Mouse (Mus musculus) testis, adult 2 months (tissue): ENCODE results near the gene Zfp768. TPM values are rescaled to one million over a fixed set of nuclear protein-coding genes. Genes with fewer than 3 reads are reported as not detected.
"Not testable (repeated sequence)": the region's sequence is repeated elsewhere in the genome, so short reads cannot be mapped to it uniquely, and the experiment has no call there.

Experiments used
- H3K27ac ChIP-seq: fragments of 200-500 bp; 2 replicates; pipeline ENCODE4 v1.5.1; 2012; ENCODE audit warnings: low read depth, low read length; ENCODE audit not compliant: control insufficient read depth, insufficient read depth
- H3K27me3 ChIP-seq: fragments of 200-500 bp; 2 replicates; pipeline ENCODE4 v1.6.1; 2012; ENCODE audit warnings: mild to moderate bottlenecking, low read length, moderate library complexity; ENCODE audit not compliant: control insufficient read depth, insufficient read depth
- H3K36me3 ChIP-seq: fragments of 200-500 bp; 2 replicates; pipeline ENCODE4 v1.6.1; 2012; ENCODE audit warnings: mild to moderate bottlenecking, low read length; ENCODE audit not compliant: control insufficient read depth, insufficient read depth
- H3K4me1 ChIP-seq: fragments of 200-500 bp; 2 replicates; pipeline ENCODE4 v1.6.1; 2012; ENCODE audit warnings: low read length; ENCODE audit not compliant: control insufficient read depth, insufficient read depth
- H3K4me3 ChIP-seq: fragments of 200-500 bp; 2 replicates; pipeline ENCODE4 v1.5.1; 2012; ENCODE audit warnings: low read depth, mild to moderate bottlenecking, low read length, moderate library complexity, mixed read lengths; ENCODE audit not compliant: control insufficient read depth
- CTCF ChIP-seq: fragments of 200-500 bp; IDR thresholded peaks from 2 replicates; pipeline ENCODE4 v1.5.1; 2012; ENCODE audit warnings: low read depth, mild to moderate bottlenecking, inconsistent platforms, low read length, moderate library complexity; ENCODE audit not compliant: control insufficient read depth, insufficient read depth, insufficient replicate concordance
- POLR2A ChIP-seq: fragments of 200-500 bp; IDR thresholded peaks from 2 replicates; pipeline ENCODE4 v1.6.1; 2012; ENCODE audit warnings: low read depth, mild to moderate bottlenecking, inconsistent platforms, low read length, moderate library complexity; ENCODE audit not compliant: control insufficient read depth
- polyA plus RNA-seq: library from polyadenylated mRNA; depleted of rRNA; stranded (reverse); fragments of >200 nt; gene quantifications from 2 replicates; pipeline ENCODE4 v1.2.3, GENCODE M21; 2012; rRNA removed

The Zfp768 gene
- polyA plus RNA-seq, result 42.7 and 45.0 TPM in 2 replicates

- no peaks in the 10 kb centered on the region; the same call in 1 of the 2 replicates for H3K36me3 ChIP-seq
- H3K27ac ChIP-seq, result peak within 1 kb of the TSS; percentile 94
- peaks cover 21% of the 10 kb centered on the region for H3K4me1 ChIP-seq
- no peaks in the 10 kb centered on the region for H3K27me3 ChIP-seq
- TF ChIP-seq POLR2A, result peak; percentile 69
- no peak for TF ChIP-seq CTCF
- H3K4me3 ChIP-seq, result peak within 1 kb of the TSS; percentile 87
Observed at GRCm38 (mm10) chr7:127345512-127346325, at the start of gene Zfp768. Gene Zfp768, minus strand, starts transcription at chr7:127345589.

GRCm38 (mm10) chr7:127393944-127394333 lies 48.5 kb upstream of the Zfp768 start:
- Histone ChIP-seq H3K27ac (peak overlapping the region; percentile 25; the same call in 1 of the 2 replicates), H3K4me3 (peak overlapping the region; percentile 96)

GRCm38 (mm10) chr7:127393157-127393943 lies 48.0 kb upstream of the Zfp768 start, which contains the start of gene E430018J23Rik:
Gene E430018J23Rik, minus strand, starts transcription at chr7:127393629.
- TF ChIP-seq POLR2A (peak; percentile 72), CTCF (no peak)
- Histone ChIP-seq H3K4me1 (peaks cover 15% of the 10 kb centered on the region), H3K27ac (peak within 1 kb of the TSS; percentile 84), H3K36me3 (no peaks in the 10 kb centered on the region), H3K4me3 (peak within 1 kb of the TSS; percentile 96), H3K27me3 (no peaks in the 10 kb centered on the region)

More at GRCm38 (mm10) chr7:127393944-127394333, 48.5 kb upstream of the Zfp768 start:
- H3K27me3 ChIP-seq, result no peaks in the 10 kb centered on the region
- no peaks in the 10 kb centered on the region for H3K36me3 ChIP-seq
- TF ChIP-seq POLR2A (no peak), CTCF (no peak)
- peaks cover 15% of the 10 kb centered on the region for H3K4me1 ChIP-seq

- Histone ChIP-seq H3K4me1 (peaks cover 15% of the 10 kb centered on the region), H3K4me3 (peak overlapping the region; percentile 96), H3K36me3 (no peaks in the 10 kb centered on the region), H3K27me3 (no peaks in the 10 kb centered on the region), H3K27ac (no peak overlapping the region)
- TF ChIP-seq POLR2A (peak; percentile 21; the same call in 1 of the 2 replicates), CTCF (no peak)
Observed at GRCm38 (mm10) chr7:127392251-127392824, 46.9 kb upstream of the Zfp768 start.

GRCm38 (mm10) chr7:127391538-127391937 lies 46.1 kb upstream of the Zfp768 start:
- Histone ChIP-seq H3K27ac (no peak overlapping the region), H3K4me1 (peaks cover 19% of the 10 kb centered on the region), H3K36me3 (no peaks in the 10 kb centered on the region), H3K27me3 (no peaks in the 10 kb centered on the region), H3K4me3 (peak overlapping the region; percentile 96)
- TF ChIP-seq CTCF (no peak), POLR2A (no peak)

GRCm38 (mm10) chr7:127390306-127390705 lies 44.9 kb upstream of the Zfp768 start:
- Histone ChIP-seq H3K4me3 (no peak overlapping the region), H3K27me3 (no peaks in the 10 kb centered on the region), H3K4me1 (peaks cover 22% of the 10 kb centered on the region), H3K36me3 (no peaks in the 10 kb centered on the region), H3K27ac (no peak overlapping the region)
- no peak for TF ChIP-seq POLR2A
- no peak for TF ChIP-seq CTCF

GRCm38 (mm10) chr7:127388201-127388600 lies 42.8 kb upstream of the Zfp768 start:
- H3K27me3 ChIP-seq, H3K27ac ChIP-seq, H3K36me3 ChIP-seq, H3K4me3 ChIP-seq: not testable (repeated sequence)
- peaks cover 20% of the 10 kb centered on the region for H3K4me1 ChIP-seq
